Mouse (Mus musculus): ENCODE data around the gene Grik4.

DNA sequence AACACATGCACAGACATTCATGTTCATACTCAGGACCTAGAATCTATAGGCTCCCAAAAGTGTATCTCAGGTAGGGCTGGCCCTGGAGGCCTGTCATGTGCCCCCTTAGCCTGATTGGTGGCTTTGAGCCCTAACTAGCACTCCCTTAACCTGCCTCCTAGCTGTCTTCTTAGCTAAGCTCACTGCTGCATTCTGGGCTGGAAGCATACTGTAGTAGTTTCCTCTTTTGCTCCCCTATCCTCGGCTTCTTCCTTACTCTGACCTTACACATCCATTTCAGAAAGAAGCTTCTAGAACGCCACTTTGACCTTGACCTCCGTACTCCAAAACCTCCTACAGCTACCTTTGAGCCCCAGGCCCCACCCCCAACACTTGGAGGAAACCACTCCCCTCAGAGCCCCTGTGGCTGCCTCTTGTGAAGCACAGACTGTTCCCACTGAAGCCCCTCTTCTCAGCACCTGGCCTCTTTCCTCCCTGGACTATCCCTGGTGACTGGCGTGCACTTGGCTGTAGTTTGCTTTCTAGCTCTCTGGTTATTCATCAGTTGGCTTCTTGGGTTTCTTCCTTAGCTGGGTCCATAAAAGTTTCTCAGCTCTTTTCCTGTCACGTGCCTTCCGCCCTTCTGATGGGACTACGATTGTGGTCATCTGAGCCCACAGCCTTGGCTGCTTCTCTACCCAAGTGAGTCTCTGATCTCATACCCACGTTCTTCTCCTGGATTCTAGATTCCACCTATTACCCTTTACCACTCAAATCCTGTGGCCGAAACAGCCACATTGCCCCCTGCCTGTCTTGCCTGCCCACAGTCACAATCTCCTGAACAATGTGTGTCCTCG lies 84.1 kb downstream of the Grik4 start:
- TF ChIP-seq FLI1 (IDR thresholded peaks at IDR 0.05; ENCODE audit: low read length) (no peak), GATA1 (IDR thresholded peaks at IDR 0.05; ENCODE audit: borderline replicate concordance, low read length) (no peak)
